24 mouse cellular contexts compared by ENCODE assay signal in genomic region chr5:121924423-121924822, GRCm38 (mm10).
DNase-seq lines count a peak whose midpoint lies in the region; ATAC-seq lines count a peak whose summit lies in the region.
"Had no signal": no experiment of that assay in that cellular context is flagged by ENCODE, and none has a peak within 500 bp of the region (broad histone marks: within the 10 kb centered on the region; RNA-seq: fewer than 3 reads in every experiment).

No protein-coding gene starts in this region.

- peaks cover 79% of the 10 kb centered on the region for H3K4me1 ChIP-seq in hindbrain, embryonic 13.5 days (replicated peaks)
- H3K4me1 ChIP-seq in hindbrain, embryonic 16.5 days (ENCODE audit: control insufficient read depth, insufficient read depth, low read depth, low read length), result peaks cover 26% of the 10 kb centered on the region
- peaks cover 56% of the 10 kb centered on the region for H3K4me1 ChIP-seq in midbrain, embryonic 12.5 days
- peaks cover 36% of the 10 kb centered on the region for H3K4me1 ChIP-seq in midbrain, embryonic 16.5 days (ENCODE audit: control insufficient read depth, insufficient read depth, low read length)
- H3K4me1 ChIP-seq in forebrain, embryonic 14.5 days (ENCODE audit: control insufficient read depth, insufficient read depth, low read length), result peaks cover 39% of the 10 kb centered on the region
- H3K4me1 ChIP-seq: liver, embryonic 15.5 days; megakaryocyte, embryonic 14.5 days had no signal

- peak overlapping the region; percentile 58 for H3K27ac ChIP-seq in hindbrain, embryonic 13.5 days
- no peak overlapping the region for H3K27ac ChIP-seq in hindbrain, embryonic 16.5 days (ENCODE audit: low read depth, low read length)
- no peak overlapping the region for H3K27ac ChIP-seq in midbrain, embryonic 12.5 days (replicated peaks)
- no peak overlapping the region for H3K27ac ChIP-seq in midbrain, embryonic 16.5 days (ENCODE audit: low read length)
- H3K27ac ChIP-seq in forebrain, embryonic 14.5 days (ENCODE audit: low read depth, low read length), result 0 out of 2 replicates have a peak overlapping the region, but pooled peaks have one; percentile 39
- H3K27ac ChIP-seq: embryonic facial prominence, embryonic 10.5 days; heart, embryonic 13.5 days; kidney, embryonic 15.5 days; liver, embryonic 15.5 days; lung, embryonic 15.5 days had no signal

- H3K27me3 ChIP-seq in hindbrain, embryonic 13.5 days, result peaks cover 17% of the 10 kb centered on the region; the same call in 1 of the 2 replicates
- H3K27me3 ChIP-seq in hindbrain, embryonic 16.5 days (replicated peaks; ENCODE audit: control insufficient read depth, insufficient read depth, low read length), result no peaks in the 10 kb centered on the region
- peaks cover 35% of the 10 kb centered on the region for H3K27me3 ChIP-seq in midbrain, embryonic 12.5 days
- H3K27me3 ChIP-seq in midbrain, embryonic 16.5 days (ENCODE audit: control insufficient read depth, insufficient read depth, low read depth, low read length), result no peaks in the 10 kb centered on the region; the same call in 1 of the 2 replicates
- no peaks in the 10 kb centered on the region for H3K27me3 ChIP-seq in forebrain, embryonic 14.5 days (replicated peaks; ENCODE audit: control insufficient read depth, insufficient read depth, low read length)

- H3K4me3 ChIP-seq in hindbrain, embryonic 13.5 days, result no peak overlapping the region
- H3K4me3 ChIP-seq in hindbrain, embryonic 16.5 days (ENCODE audit: low read length), result no peak overlapping the region
- no peak overlapping the region for H3K4me3 ChIP-seq in midbrain, embryonic 12.5 days
- H3K4me3 ChIP-seq in midbrain, embryonic 16.5 days (ENCODE audit: low read depth, low read length), result no peak overlapping the region
- no peak overlapping the region for H3K4me3 ChIP-seq in forebrain, embryonic 14.5 days (ENCODE audit: low read depth, low read length)
- H3K4me3 ChIP-seq: heart, embryonic 13.5 days; kidney, embryonic 15.5 days; liver, embryonic 15.5 days; lung, embryonic 15.5 days; megakaryocyte, embryonic 14.5 days had no signal

- no peaks in the 10 kb centered on the region for H3K9me3 ChIP-seq in hindbrain, embryonic 13.5 days
- H3K9me3 ChIP-seq in hindbrain, embryonic 16.5 days (ENCODE audit: control insufficient read depth, low read length), result no peaks in the 10 kb centered on the region
- no peaks in the 10 kb centered on the region for H3K9me3 ChIP-seq in midbrain, embryonic 12.5 days
- H3K9me3 ChIP-seq in midbrain, embryonic 16.5 days (replicated peaks; ENCODE audit: control insufficient read depth, low read length, poor library complexity, severe bottlenecking), result no peaks in the 10 kb centered on the region
- H3K9me3 ChIP-seq in forebrain, embryonic 14.5 days (replicated peaks; ENCODE audit: control insufficient read depth, low read length), result no peaks in the 10 kb centered on the region
- H3K9me3 ChIP-seq: embryonic facial prominence, embryonic 10.5 days; heart, embryonic 13.5 days; kidney, embryonic 15.5 days; liver, embryonic 15.5 days; lung, embryonic 15.5 days; megakaryocyte, embryonic 14.5 days had no signal

- ATAC-seq in hindbrain, embryonic 13.5 days (ENCODE audit: low FRiP score), result no peak
- no peak for ATAC-seq in hindbrain, embryonic 16.5 days
- no peak for ATAC-seq in midbrain, embryonic 12.5 days (ENCODE audit: low FRiP score, low read depth)
- ATAC-seq in midbrain, embryonic 16.5 days, result no peak
- peak; percentile 38; the same call in 1 of the 2 replicates for ATAC-seq in forebrain, embryonic 14.5 days

- H3K36me3 ChIP-seq in hindbrain, embryonic 13.5 days, result no peaks in the 10 kb centered on the region
- no peaks in the 10 kb centered on the region for H3K36me3 ChIP-seq in hindbrain, embryonic 16.5 days (ENCODE audit: control insufficient read depth, insufficient read depth, low read length)
- no peaks in the 10 kb centered on the region for H3K36me3 ChIP-seq in midbrain, embryonic 12.5 days
- H3K36me3 ChIP-seq in midbrain, embryonic 16.5 days (ENCODE audit: control insufficient read depth, insufficient read depth, low read length), result peaks cover 2% of the 10 kb centered on the region
- no peaks in the 10 kb centered on the region for H3K36me3 ChIP-seq in forebrain, embryonic 14.5 days (ENCODE audit: control insufficient read depth, insufficient read depth, low read length)
- H3K36me3 ChIP-seq: embryonic facial prominence, embryonic 10.5 days; heart, embryonic 13.5 days; kidney, embryonic 15.5 days; liver, embryonic 15.5 days; lung, embryonic 15.5 days had no signal

- WGBS in hindbrain, embryonic 13.5 days, result 17% methylated on average over 9 of the region's 9 CpGs
- WGBS in hindbrain, embryonic 16.5 days, result 11% methylated on average over 9 of the region's 9 CpGs
- 12% methylated on average over 9 of the region's 9 CpGs for WGBS in midbrain, embryonic 12.5 days
- WGBS in midbrain, embryonic 16.5 days, result 13% methylated on average over 9 of the region's 9 CpGs
- 6% methylated on average over 9 of the region's 9 CpGs for WGBS in forebrain, embryonic 14.5 days

- peak overlapping the region; percentile 53; the same call in 1 of the 2 replicates for H3K4me2 ChIP-seq in hindbrain, embryonic 13.5 days
- H3K4me2 ChIP-seq in hindbrain, embryonic 16.5 days (ENCODE audit: low read length), result no peak overlapping the region
- peak overlapping the region; percentile 54 for H3K4me2 ChIP-seq in midbrain, embryonic 12.5 days (replicated peaks)
- H3K4me2 ChIP-seq in midbrain, embryonic 16.5 days (ENCODE audit: low read length), result no peak overlapping the region
- H3K4me2 ChIP-seq in forebrain, embryonic 14.5 days (ENCODE audit: low read length), result peak overlapping the region; percentile 50; the same call in 1 of the 2 replicates
- H3K4me2 ChIP-seq: heart, embryonic 13.5 days; kidney, embryonic 15.5 days; liver, embryonic 15.5 days had no signal

- H3K9ac ChIP-seq in hindbrain, embryonic 13.5 days, result no peak overlapping the region
- no peak overlapping the region for H3K9ac ChIP-seq in hindbrain, embryonic 16.5 days (ENCODE audit: low read depth, low read length)
- no peak overlapping the region for H3K9ac ChIP-seq in midbrain, embryonic 12.5 days (replicated peaks)
- no peak overlapping the region for H3K9ac ChIP-seq in midbrain, embryonic 16.5 days (ENCODE audit: low read depth, low read length)
- no peak overlapping the region for H3K9ac ChIP-seq in forebrain, embryonic 14.5 days (ENCODE audit: low read length)
- H3K9ac ChIP-seq: heart, embryonic 13.5 days; kidney, embryonic 15.5 days; liver, embryonic 15.5 days; lung, embryonic 15.5 days had no signal

- peak; percentile 53 for DNase-seq in forebrain, embryonic 14.5 days (ENCODE audit: low spot score)
- no peak for DNase-seq in adrenal gland, adult 18-20 months (ENCODE audit: low spot score in 2 of 2)
- DNase-seq in ovary, postnatal 10 days (ENCODE audit: low spot score), result no peak
- DNase-seq: adrenal gland, postnatal 36 days; cerebellum, adult 11 months; cerebellum, postnatal 10 days; gastrocnemius, postnatal 25 days; heart, adult 18-20 months; heart, postnatal 14 days; kidney, adult 11 months; kidney, postnatal 36 days; lung, postnatal 36 days; right cerebral cortex, postnatal 25 days; spleen, adult 18-20 months had no signal

Comparison
In these comparisons a context has a peak if more than half of its experiments do, and no peak if none do; other contexts are left out.
1. H3K27ac ChIP-seq: peak in hindbrain, embryonic 13.5 days (single experiment) and forebrain, embryonic 14.5 days (single experiment); none in hindbrain, embryonic 16.5 days (single experiment), midbrain, embryonic 12.5 days (single experiment) and midbrain, embryonic 16.5 days (single experiment).
2. H3K4me2 ChIP-seq: peak in hindbrain, embryonic 13.5 days (single experiment), midbrain, embryonic 12.5 days (single experiment) and forebrain, embryonic 14.5 days (single experiment); none in hindbrain, embryonic 16.5 days (single experiment) and midbrain, embryonic 16.5 days (single experiment).